Mouse (Mus musculus) kidney, adult 18-20 months (tissue): ENCODE results near the gene Dido1.
"Not testable (repeated sequence)": the region's sequence is repeated elsewhere in the genome, so short reads cannot be mapped to it uniquely, and the experiment has no call there.

Source experiments
- DNase-seq: peaks from one replicate; pipeline ENCODE4 v3.0.0; 2021

Dido1 gene

DNA sequence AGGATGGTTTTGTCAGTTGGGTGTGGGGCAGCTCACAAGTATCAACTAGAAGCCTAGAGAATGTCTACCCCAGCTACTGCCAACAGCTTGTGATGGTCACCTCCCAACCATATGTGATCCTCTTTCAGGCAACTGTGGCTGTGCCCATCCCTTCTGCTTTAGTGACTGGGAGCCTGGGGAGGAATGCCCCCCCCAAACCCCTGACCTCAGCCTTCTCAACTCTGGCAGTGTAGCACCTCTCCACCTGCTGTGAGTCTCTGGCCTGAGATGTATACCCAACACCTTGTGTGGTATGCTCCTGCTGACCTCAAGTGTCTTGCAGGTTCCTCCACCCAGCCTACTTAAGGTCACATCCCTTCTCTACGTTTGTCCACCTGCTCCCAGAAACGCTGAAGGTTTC is 14.1 kb upstream of the Dido1 start:
- no peak for DNase-seq

DNA sequence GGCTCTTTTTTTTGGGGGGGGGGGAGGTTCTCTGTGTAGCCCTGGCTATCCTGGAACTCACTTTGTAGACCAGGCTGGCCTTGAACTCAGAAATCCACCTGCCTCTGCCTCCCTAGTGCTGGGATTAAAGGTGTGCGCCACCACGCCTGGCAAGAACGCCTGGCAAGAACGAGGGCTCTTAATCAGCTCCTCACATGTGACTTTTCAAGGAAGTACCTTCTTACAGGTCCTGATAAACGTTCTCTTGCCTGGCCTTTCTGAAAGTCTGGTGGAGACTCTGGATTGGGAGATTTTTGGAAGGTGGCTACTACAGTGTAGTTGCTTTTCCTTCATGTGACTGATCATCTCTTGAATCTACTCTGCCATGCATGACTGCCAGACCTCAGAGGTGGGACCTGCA is 12.9 kb upstream of the Dido1 start:
- DNase-seq, result not testable (repeated sequence)

DNA sequence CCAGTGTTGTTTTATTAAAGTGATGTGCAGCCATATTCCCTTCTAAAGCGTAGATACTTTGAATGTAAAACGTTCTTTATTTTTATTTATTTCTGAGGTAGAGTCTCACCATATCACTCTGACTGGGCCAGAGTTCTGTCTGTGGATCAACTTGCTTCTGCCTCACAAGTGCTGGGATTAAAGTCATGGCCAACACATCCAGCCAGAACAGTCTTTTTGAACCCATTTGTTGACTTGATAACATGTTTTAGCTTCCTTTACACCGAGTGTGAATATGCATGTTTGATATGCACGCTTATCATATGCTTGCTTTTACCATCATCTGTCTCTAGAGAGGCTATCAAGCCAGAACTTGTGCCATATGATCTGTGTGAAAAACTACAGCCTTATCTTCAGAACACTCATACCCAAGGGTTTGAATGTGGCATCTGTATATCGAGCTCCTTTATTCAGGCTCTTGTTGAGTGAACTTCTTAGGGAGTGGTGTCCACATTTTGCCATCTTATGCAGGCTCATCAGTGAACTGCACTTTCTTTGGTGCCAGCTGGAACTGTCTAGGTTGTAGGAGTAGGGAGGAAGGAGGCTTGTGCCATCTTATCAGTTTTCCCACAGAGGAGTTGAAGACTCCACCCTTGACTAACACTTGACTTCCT is 2.4 kb upstream of the Dido1 start:
- DNase-seq, result no peak

DNA sequence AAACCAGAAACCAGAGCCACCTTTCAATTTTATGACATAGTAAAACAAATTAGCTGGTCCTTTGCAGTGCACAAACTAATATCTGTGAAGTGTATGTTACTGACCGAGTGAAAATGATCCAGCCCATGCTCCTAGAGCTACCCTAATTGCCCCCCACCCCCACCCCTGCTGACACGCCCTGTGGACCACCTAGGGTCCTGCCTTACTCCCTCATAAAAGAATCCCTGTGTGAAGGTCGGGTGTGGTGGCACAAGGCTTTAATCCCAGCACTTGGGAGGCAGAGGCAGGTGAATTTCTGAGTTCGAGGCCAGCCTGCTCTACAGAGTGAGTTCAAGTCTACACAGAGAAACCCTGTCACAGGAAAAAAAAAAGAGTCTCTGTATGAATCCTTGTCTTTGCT is 1.7 kb upstream of the Dido1 start:
- DNase-seq, result no peak

DNA sequence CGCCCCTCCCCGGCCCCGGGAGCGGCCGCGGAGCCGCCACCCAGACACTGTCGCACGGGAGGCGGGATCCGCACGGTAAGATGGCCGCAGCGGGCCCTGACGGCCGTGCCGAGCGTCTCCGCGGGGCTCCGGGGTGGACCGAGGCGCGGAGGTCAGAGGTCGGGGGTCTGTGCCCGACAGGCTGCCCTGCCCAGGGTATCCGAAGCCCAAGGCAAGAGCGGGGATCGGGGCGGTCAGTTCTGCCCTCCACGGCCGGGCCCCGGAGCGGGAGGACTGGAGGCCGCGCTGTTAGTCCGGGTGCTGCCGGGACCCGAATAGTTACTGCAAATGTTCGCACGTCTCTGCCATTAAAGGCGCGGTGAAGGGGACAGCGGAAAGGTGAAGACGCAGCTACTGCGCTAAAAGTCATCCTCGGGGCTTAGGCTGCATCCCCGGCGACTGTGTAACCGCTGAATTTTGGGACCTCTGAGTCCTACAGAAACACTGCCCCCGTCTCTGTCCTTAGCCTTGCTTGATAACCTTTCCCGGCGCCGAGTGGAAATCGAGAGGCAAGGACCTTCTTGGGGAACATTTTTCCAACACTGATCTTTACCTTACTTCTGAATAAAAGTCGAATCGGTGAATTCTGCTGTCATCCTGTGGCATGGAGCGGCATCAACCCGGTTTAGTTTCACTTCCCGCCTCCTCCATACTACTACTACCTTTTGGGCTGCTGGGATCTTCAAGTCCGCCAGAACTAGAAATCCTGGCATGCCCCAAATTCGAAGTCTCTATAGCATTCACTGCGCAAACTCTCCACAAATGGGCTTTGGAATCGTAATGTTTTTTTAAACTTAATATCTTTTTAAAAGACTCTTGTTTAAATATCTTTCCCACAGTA is 717 bp upstream of the Dido1 start:
- DNase-seq, result no peak

DNA sequence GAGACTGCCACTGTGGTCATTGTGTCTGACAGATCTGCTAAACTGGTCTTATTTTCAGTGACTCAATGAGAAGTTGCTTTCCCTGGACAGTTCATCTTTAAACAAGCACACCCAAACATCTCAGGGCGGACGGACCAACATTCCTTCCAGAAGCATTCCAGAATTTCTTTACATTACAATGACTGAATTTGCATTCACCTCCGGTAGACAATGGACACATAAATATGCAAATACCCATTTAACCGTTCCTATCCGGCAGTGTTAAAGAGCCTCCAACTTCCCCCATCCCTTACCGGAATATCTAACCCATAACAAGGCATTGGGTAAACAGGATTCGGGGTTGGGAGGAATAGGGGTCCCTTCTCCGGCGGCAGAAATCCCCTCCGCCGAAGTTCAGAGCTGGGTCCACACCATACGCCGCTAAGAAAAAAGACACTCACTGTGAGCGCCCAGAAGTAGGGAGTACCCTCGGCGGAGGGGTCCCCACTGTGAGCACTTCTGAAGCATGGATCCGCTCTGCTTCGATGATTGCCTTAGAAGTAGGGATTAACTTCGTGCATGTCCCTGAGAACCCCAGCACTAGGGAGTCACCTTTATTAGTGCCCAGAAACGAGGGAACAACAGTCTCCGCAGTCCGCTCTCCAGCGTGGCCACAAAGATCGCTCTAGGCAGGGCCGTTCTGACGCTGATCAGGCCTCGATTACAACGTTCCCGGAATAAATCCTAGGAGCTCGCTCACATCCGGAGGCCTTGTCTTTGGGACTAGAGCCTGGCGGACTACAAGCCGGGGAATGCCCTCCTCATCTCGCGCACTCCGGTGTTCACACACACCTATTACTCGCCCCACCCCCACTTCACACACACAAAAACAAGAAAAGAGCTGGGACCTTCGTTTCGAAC is 526 bp downstream of the Dido1 start:
- no peak for DNase-seq

DNA sequence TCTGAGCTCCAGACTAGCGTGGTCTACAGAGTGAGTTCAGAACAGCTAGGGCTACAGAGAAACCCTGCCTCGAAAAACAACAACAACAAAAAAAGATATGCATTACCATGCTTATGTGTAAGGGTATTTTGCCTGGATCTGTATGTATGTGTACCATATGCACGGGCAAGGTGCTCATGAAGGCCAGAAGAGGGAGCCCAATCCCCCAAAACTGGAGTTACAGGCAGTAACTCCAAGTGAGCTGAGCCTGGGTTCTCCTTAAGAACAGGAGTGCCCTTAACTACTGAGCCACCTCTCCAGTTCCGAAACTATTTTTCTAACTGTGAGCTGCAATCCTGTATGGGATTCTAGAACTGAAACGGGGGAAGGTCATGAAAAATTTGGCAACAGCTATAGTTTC is 3.8 kb downstream of the Dido1 start:
- DNase-seq, result no peak

DNA sequence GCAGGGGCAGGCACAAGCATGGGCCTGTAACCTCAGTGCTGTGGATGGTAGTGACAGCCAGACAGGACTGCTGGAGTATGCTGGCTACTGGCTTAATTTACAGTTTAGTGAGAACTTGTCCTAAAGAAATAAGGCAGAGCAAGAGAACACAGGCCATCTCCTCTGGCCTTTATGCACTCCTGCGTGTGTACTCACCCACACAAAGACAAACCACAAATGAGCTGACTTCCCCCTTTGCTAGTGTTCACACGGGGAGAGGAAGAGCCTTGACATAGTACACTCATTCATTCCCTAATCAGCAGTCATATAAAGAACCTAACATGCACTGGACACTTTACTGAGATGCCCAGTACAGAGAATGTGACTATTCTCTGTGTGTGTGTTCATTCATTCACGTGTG is 4.7 kb downstream of the Dido1 start:
- DNase-seq, result no peak

DNA sequence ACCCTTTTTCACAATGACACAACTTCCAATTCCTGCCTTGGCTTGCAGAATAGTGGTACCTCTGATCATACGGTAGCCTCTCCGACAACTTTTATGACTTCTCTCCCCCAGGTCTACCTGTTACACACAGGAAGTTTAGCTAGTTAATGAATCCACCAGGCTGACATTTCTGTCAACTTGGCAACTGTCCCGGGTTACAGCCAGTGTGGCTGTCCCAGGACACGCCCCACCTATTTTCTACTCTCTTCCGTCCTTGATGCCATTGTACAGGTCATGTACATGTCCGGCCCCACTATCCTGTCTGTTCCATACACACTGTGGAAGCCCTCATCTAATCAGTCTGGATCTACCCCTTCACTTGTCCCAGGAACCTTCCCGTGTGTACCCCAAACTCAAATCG is 5.2 kb downstream of the Dido1 start:
- peak; percentile 72 for DNase-seq

DNA sequence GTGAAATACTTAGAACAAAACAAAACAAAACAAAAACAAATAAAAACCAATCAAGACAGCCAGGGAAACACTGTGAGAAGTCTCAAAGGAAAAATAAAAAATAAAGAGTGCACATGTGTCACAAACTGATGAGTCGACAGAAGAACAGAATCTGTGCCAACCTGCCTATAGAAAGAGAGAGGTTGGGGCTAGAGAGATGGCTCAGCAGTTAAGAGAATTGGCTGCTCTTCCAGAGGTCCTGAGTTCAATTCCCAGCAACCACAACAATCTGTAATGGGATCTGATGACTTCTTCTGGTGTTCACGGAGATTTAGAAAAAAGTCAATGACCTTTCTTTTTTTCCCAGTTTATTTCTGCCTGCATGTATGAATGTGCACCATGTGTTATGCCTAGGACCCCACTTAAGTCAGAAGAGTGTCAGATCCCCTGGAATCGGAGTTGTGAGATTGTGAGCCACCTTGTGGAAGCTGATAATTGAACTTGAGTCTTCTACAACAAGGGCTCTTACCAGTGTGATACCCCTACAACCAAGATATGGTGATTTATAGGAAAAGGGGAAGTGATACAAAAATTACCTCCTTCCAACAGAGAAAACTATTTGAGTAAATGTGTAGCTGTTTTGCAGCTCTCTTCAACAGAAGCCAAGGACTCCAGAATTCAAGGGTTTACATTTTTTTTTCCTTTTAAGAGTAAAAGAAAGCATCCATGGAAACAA is 6.0 kb downstream of the Dido1 start:
- no peak for DNase-seq

DNA sequence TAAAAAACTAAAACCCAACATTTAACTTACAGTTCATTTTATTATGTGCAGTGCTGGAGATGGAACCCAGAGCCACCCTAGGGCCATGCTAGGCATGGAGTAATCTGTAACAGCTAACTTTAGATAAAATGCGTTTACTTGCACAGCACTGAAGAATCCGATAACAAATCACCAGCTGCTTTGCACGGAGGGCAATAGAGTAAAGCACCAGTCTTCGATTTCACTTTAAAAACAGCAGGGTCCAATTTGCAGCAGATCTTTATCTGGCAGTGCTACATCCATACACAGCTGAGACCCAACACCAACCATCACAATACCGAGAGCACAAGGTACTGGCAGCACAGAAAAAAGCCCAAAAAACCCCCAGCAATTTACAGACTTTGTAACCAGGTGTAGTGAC is 6.6 kb downstream of the Dido1 start:
- DNase-seq, result no peak

DNA sequence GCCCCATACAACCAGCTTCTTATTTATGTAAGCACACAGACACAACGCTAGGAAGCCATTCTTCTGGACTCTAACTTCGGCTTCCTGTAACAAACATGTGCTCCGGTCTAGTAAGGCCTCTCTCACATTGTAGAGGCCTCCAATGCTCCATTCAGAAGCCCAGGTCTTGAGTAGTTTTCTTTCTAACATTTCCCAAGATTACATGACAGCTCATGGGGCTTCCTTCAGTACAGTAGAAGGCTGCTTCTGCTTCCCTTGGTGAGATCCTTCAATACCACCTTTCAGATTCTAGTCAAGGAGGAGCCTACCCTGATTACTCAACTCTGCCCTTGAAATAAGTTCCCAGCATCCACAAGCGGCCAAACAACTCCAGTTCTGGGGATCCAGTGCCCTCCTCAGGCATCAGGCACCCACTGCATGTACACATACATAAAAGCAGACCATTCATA is 7.1 kb downstream of the Dido1 start:
- no peak for DNase-seq

DNA sequence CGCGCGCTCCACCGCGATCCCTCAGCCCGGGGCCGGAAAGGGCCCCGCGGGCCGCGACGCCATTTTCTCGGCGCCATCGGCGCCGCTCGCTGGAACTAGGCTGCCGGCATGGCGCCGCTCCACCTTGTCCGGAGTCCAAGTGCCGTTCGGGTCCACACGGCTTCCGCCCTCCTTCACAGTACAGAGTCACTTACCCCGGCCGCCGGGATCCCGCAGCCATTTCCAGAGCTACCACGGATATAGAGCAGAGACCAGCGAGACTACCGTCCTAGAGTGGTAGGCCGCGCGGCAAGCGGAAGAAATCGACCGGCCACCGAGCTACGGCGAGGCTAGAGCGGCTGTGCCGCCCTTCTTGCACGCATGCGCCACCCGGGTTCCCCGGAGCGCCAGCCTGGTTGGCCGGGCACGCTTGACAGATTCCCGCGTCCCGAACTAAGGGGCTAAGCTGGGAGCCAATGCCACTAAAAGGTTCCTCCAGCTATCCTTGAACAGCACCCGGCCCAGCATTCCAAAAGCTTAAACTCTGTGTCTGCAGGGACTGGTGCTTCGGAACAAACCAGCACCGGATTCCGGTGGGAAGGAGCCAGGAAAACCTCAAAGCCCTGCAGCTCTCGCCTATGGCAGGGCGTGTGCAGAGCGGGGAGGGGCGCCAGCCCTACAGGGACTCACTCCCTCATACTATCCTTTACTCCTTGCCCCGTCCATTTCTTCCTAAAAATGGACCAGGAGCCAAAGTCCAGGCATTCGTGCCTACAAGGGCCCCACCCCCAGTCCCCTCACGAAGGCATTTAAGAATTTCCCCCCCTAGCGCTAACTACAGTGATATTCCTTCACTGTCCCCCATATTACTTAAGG is 7.8 kb downstream of the Dido1 start:
- peak; percentile 91 for DNase-seq

DNA sequence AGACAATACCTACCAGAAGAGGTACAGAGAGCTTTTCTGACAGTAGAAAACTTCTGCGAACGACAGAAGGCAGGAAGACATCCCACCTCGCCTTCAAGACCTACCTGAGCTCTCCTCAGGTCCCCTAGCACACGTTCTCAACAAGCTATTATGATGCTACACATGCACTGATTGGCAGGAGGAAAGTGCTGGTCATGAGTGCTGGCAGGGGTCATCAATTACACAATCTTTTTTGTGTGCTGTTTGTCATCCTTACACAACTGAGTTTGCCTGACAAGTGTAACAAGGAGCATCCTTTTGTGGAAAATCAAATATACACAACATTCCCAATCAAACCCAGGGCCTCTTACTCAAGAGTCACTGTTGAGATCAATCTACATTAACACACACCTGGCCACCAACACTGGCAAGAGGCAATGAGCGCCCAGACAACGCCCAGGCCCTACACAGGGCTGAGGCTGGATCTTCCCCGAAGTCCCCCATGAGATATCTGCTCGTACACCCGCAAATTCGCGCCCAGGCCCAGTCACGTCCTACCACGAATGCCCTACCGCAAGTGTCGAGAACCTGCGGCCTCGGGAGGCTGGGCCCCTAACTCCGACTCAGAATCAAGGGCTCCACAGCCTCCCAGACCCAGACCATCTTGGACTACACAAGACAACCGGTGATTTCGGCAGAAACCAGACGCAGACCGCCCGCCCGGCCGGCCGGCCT is 8.6 kb downstream of the Dido1 start:
- DNase-seq, result no peak

DNA sequence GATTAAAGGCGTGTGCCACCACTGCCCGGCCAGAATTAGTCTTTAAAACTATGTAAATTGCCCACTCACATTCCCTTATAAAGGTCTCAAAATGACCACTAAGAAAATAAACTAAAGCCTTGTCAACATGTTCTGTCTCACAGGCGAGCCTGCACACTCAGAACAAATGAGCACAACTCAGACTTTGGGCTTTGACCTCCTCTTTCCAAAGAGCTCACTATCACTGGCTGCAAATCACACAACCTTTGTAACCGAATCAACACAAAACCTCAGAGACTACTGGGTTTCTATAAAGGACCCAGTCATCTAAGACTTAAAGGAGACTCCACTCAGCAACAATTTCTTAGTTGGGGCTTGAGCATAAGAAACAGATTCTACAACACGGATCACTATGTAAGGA is 9.3 kb downstream of the Dido1 start:
- DNase-seq, result no peak

DNA sequence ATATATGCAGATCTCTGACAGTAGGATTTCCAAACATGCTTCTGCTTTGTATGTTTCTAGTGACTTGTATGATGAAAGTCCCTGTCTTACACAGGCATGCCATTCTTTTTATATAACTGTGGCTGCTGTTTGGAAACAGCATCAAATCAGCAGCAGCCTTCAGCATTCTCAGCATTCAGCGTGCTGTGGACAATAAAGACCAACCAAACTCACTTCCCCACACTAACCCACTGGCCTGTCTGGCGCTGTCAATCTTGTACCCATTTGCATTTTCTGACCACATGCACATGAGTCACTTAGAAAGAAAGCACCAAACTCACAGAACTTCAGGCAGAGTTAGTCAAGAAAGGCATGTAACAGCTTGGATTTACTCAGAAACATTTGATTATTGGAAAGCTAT is 14.6 kb downstream of the Dido1 start:
- no peak for DNase-seq

DNA sequence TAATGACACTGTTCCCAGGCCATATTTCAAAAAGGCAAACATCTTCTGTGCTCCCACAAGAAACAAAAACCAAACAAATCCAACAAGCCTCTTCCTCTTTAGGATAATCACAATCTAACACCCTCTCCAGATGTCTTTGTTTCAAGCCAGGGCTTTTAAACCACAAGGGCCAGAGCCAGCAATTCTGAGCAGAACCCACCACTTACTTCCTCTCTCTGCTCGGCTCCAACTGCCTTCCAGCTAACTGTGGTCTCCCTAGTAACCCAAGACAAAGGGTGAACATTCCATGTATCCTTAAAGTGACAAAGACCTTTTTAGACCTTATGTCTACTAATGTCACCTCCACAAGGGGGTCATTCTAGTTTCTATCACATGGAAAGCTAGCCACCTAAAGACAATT is 17.2 kb downstream of the Dido1 start:
- DNase-seq, result no peak

DNA sequence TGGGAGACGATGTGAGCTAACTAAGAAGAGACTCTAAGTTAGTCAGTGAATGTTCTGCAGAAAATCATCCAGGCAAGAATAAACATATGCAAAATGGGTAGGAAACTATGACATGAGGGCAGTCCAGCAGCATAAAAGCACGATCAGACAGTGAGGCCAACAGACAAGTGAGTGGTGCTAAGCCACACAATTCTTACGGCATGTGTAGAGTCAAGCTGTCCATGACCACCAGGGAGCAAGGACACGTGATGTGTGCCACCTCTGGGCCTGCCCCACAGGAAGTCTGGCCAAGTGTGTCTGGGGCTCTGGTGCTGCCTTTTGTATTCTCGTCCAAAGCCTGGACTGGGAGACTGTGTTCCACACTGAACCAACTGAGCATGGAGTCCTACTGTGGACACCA is 20.0 kb downstream of the Dido1 start:
- no peak for DNase-seq

DNA sequence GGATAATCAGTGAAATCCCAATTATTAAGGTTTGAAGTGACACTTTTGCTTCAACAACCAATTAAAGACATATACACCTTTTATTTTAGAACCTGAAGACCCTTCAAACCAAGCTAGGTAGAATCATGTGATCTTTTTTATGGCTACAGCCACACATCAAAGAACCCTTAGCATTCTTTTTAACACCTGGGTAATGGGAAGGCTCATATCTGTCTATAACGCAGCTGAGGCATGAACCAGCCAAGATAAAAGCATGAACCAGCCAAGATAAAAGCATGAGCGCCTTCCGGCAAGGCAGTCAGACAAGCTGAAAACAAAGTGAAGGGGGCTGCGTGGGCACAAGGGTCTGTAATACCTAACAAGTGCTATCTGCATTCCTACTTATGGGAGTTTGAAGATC is 25.8 kb downstream of the Dido1 start:
- no peak for DNase-seq

DNA sequence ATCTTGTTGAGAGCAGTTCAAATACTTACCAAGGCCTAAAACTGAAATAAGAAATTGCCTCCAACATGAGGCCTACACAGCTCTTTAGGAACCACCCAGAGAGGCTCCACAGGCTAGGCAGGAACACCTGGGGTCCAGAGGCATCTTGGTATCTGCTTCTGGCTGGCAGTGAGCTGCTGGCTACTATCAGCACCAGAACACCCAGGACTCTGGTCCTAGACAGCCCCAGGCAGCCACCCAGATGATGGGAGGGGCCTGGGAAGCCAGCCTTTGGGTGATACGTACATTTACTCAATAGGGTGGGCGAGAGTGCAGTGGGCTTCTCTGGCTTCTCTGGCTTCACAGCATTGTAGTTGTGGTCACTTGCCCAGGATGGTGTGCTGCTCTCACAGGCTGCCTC is 26.3 kb downstream of the Dido1 start:
- DNase-seq, result no peak

DNA sequence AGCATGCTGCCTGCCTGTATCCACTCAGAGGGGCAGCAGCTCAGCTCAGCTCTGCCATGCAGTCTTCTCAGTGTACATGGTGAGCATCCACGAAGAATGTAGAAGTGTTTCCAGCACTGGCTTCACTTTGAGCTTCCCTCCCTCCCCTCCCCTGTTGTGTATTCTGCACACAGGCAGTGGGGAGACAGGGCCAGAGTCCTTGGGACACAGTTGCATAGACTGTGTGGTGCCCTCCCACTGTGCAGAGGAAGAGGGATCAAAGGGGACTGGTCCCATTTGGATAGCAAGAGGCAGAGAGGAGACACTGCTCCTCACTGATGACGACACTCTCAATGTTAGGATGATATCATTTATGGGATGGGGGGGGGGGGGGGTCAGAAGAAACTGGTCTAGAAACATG is 28.6 kb downstream of the Dido1 start:
- no peak for DNase-seq
